In genomic region chr12:117789017-117789416, GRCm38 (mm10) we compare ENCODE assay signal across 13 mouse cellular contexts. TPM values are rescaled to one million over a fixed set of nuclear protein-coding genes. Genes with fewer than 3 reads are reported as not detected.
A peak's percentile ranks its signal among the peaks of the same experiment; 100 is the strongest.
DNase-seq lines count a peak whose midpoint lies in the region; ATAC-seq and TF ChIP-seq lines count a peak whose summit lies in the region.
"Had no signal": no experiment of that assay in that cellular context is flagged by ENCODE, and none has a peak within 500 bp of the region (broad histone marks: within the 10 kb centered on the region; RNA-seq: fewer than 3 reads in every experiment).

No protein-coding gene starts in this region.

- no peaks in the 10 kb centered on the region for H3K36me3 ChIP-seq in heart, embryonic 13.5 days
- no peaks in the 10 kb centered on the region for H3K36me3 ChIP-seq in ES-Bruce4 (ENCODE audit: control insufficient read depth, insufficient read depth, low read length, poor library complexity, severe bottlenecking)
- H3K36me3 ChIP-seq in embryonic facial prominence, embryonic 14.5 days (ENCODE audit: control insufficient read depth, insufficient read depth, low read length) = no peaks in the 10 kb centered on the region
- no peaks in the 10 kb centered on the region for H3K36me3 ChIP-seq in limb, embryonic 15.5 days

- peak overlapping the region; percentile 76; the same call in 1 of the 2 replicates for H3K9ac ChIP-seq in heart, embryonic 13.5 days
- peak overlapping the region; percentile 34; the same call in 1 of the 2 replicates for H3K9ac ChIP-seq in ES-Bruce4 (ENCODE audit: low read depth, poor library complexity, severe bottlenecking)
- H3K9ac ChIP-seq in embryonic facial prominence, embryonic 14.5 days (ENCODE audit: low read depth, low read length) = no peak overlapping the region
- no peak overlapping the region for H3K9ac ChIP-seq in limb, embryonic 15.5 days

- H3K4me2 ChIP-seq in heart, embryonic 13.5 days = peak overlapping the region; percentile 77
- peak overlapping the region; percentile 64 for H3K4me2 ChIP-seq in embryonic facial prominence, embryonic 14.5 days (ENCODE audit: low read depth, low read length)
- peak overlapping the region; percentile 53; the same call in 1 of the 2 replicates for H3K4me2 ChIP-seq in limb, embryonic 15.5 days

- peaks cover 5% of the 10 kb centered on the region; the same call in 1 of the 2 replicates for H3K4me1 ChIP-seq in heart, embryonic 13.5 days
- H3K4me1 ChIP-seq in ES-Bruce4 (ENCODE audit: control insufficient read depth, insufficient read depth, low read length) = no peaks in the 10 kb centered on the region
- H3K4me1 ChIP-seq in embryonic facial prominence, embryonic 14.5 days (ENCODE audit: control insufficient read depth, insufficient read depth, low read length) = peaks cover 7% of the 10 kb centered on the region; the same call in 1 of the 2 replicates
- H3K4me1 ChIP-seq in limb, embryonic 15.5 days = peaks cover 4% of the 10 kb centered on the region; the same call in 1 of the 2 replicates

- no peak for ATAC-seq in heart, embryonic 13.5 days (ENCODE audit: extremely low read depth, insufficient number of reproducible peaks, low FRiP score, low TSS enrichment)
- ATAC-seq in embryonic facial prominence, embryonic 14.5 days (ENCODE audit: low read depth) = no peak
- ATAC-seq in limb, embryonic 15.5 days (ENCODE audit: insufficient number of reproducible peaks, low FRiP score, low TSS enrichment, low read depth) = no peak
- ATAC-seq: intestine, postnatal 0 days had no signal

- no peak for TF ChIP-seq POLR2A in ES-Bruce4 (IDR thresholded peaks at IDR 0.05; ENCODE audit: insufficient read depth, low read length)

- DNase-seq in heart, postnatal 10 days = no peak
- DNase-seq in embryonic facial prominence, embryonic 14.5 days (ENCODE audit: low spot score) = no peak
- no peak for DNase-seq in left cerebral cortex, adult 2 months (ENCODE audit: extremely low spot score in 1 of 2, low spot score in 2 of 2)
- no peak for DNase-seq in left cerebral cortex, adult 9 months (ENCODE audit: low spot score in 2 of 2)
- DNase-seq in Muller cell, postnatal 12 days (ENCODE audit: inconsistent ontology term) = no peak
- DNase-seq: gastrocnemius, adult 2 months; right cerebral cortex, postnatal 14 days; thymus, postnatal 14 days had no signal

- H3K9me3 ChIP-seq in heart, embryonic 13.5 days = no peaks in the 10 kb centered on the region
- no peaks in the 10 kb centered on the region for H3K9me3 ChIP-seq in ES-Bruce4 (replicated peaks; ENCODE audit: control insufficient read depth, insufficient read depth, low read length, poor library complexity, severe bottlenecking)
- no peaks in the 10 kb centered on the region for H3K9me3 ChIP-seq in embryonic facial prominence, embryonic 14.5 days (ENCODE audit: control insufficient read depth, low read length)
- H3K9me3 ChIP-seq in limb, embryonic 15.5 days = no peaks in the 10 kb centered on the region

- no peak for TF ChIP-seq CTCF in ES-Bruce4 (IDR thresholded peaks at IDR 0.05; ENCODE audit: low read depth, low read length)
- TF ChIP-seq CTCF in left cerebral cortex, adult 2 months (IDR thresholded peaks at IDR 0.05) = no peak

- H3K27ac ChIP-seq in heart, embryonic 13.5 days (replicated peaks) = no peak overlapping the region
- H3K27ac ChIP-seq in ES-Bruce4 (ENCODE audit: insufficient read depth, low read length) = no peak overlapping the region
- no peak overlapping the region for H3K27ac ChIP-seq in embryonic facial prominence, embryonic 14.5 days (replicated peaks; ENCODE audit: low read depth, low read length)
- H3K27ac ChIP-seq in limb, embryonic 15.5 days = no peak overlapping the region
- no peak overlapping the region for H3K27ac ChIP-seq in left cerebral cortex, adult 2 months
- H3K27ac ChIP-seq: gastrocnemius, adult 2 months had no signal

- intact Hi-C loops in heart, postnatal 10 days (cut with DNase I) = no loop called here
- intact Hi-C loops in left cerebral cortex, adult 2 months (cut with DNase I) = no loop called here

- 44% methylated on average over 7 of the region's 7 CpGs for whole genome bisulfite sequencing in heart, embryonic 13.5 days
- WGBS in embryonic facial prominence, embryonic 14.5 days = 35% methylated on average over 7 of the region's 7 CpGs
- 28% methylated on average over 7 of the region's 7 CpGs for WGBS in limb, embryonic 15.5 days

- H3K4me3 ChIP-seq in heart, embryonic 13.5 days = peak overlapping the region; percentile 49; the same call in 1 of the 2 replicates
- peak overlapping the region; percentile 62; the same call in 1 of the 2 replicates for H3K4me3 ChIP-seq in ES-Bruce4 (ENCODE audit: low read depth, low read length)
- no peak overlapping the region for H3K4me3 ChIP-seq in embryonic facial prominence, embryonic 14.5 days (ENCODE audit: low read depth, low read length)
- no peak overlapping the region for H3K4me3 ChIP-seq in limb, embryonic 15.5 days
- H3K4me3 ChIP-seq in left cerebral cortex, adult 2 months = no peak overlapping the region
- H3K4me3 ChIP-seq: gastrocnemius, adult 2 months had no signal

- peaks cover 11% of the 10 kb centered on the region; the same call in 1 of the 2 replicates for H3K27me3 ChIP-seq in heart, embryonic 13.5 days (replicated peaks)
- H3K27me3 ChIP-seq in ES-Bruce4 (ENCODE audit: control insufficient read depth, insufficient read depth, low read length, poor library complexity, severe bottlenecking) = no peaks in the 10 kb centered on the region
- no peaks in the 10 kb centered on the region for H3K27me3 ChIP-seq in embryonic facial prominence, embryonic 14.5 days (replicated peaks; ENCODE audit: control insufficient read depth, insufficient read depth, low read length)
- H3K27me3 ChIP-seq in limb, embryonic 15.5 days = no peaks in the 10 kb centered on the region
- H3K27me3 ChIP-seq: CH12.LX had no signal

- TF ChIP-seq EP300 in ES-Bruce4 (IDR thresholded peaks at IDR 0.05; ENCODE audit: insufficient read depth, low read depth, low read length) = no peak

RNA-seq across cellular contexts. Expression of gene Cdca7l, which starts 15.1 kb away (rescaled TPM):
- polyA plus RNA-seq in heart, embryonic 13.5 days (2015; fragmentation: Nextera tagmentation; extraction: Ambion mirVana) = 15.4 and 16.3 TPM in 2 replicates
- total RNA-seq in heart, postnatal 10 days (2021) = 1 to 10 TPM; 2.1 to 2.2 TPM
- polyA plus RNA-seq in ES-Bruce4 (2011; ENCODE audit: insufficient read depth, insufficient read length, low read depth, missing spikeins) = 29.1 and 34.8 TPM in 2 replicates
- 27.8 and 35.2 TPM in 2 replicates for polyA plus RNA-seq in embryonic facial prominence, embryonic 14.5 days (2014; fragmentation: Nextera tagmentation; extraction: Ambion mirVana)
- polyA plus RNA-seq in limb, embryonic 15.5 days (2015; fragmentation: Nextera tagmentation; extraction: Ambion mirVana) = 39.8 and 41.5 TPM in 2 replicates
- 1 to 10 TPM; 1.1 to 1.3 TPM for total RNA-seq in left cerebral cortex, adult 2 months (2021)
- total RNA-seq: gastrocnemius, adult 2 months had no signal

Comparison
In these comparisons a context has a peak if more than half of its experiments do, and no peak if none do; other contexts are left out.
1. H3K4me3 ChIP-seq: peak in heart, embryonic 13.5 days (single experiment) and ES-Bruce4 (single experiment); none in embryonic facial prominence, embryonic 14.5 days (single experiment), limb, embryonic 15.5 days (single experiment) and left cerebral cortex, adult 2 months (single experiment).
2. H3K9ac ChIP-seq: peak in heart, embryonic 13.5 days (single experiment) and ES-Bruce4 (single experiment); none in embryonic facial prominence, embryonic 14.5 days (single experiment) and limb, embryonic 15.5 days (single experiment).
3. Peak in every context shown above with its lines, with median percentiles within 50 percentile points of each other: H3K4me2 ChIP-seq.